ENCODE assay signal across 8 mouse cellular contexts in the genomic region with DNA sequence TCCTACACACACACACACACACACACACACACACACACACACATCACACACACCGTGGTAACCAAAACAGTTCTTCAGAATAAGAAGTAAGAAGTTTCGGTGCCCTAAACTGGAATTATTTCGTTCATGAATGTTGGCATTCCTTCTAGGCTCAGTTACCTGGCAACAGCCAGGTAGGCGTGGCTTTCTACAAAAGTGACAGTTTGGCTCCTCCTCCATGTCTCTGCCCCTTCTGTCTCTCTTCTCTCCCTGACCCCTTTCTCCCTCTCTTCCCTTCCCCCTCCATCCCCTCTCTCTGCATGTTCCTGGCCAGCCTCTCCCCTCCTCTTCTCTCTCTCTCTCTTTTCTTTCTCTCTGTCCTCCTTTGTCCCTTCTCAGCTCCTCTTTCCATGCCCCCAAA. TPM values are rescaled to one million over a fixed set of nuclear protein-coding genes. Genes with fewer than 3 reads are reported as not detected.
DNase-seq lines count a peak whose midpoint lies in the region; ATAC-seq and TF ChIP-seq lines count a peak whose summit lies in the region.

No protein-coding gene starts in this region.

- peak; percentile 19 for DNase-seq in forebrain, embryonic 10.5 days (ENCODE audit: extremely low spot score, low spot score)
- peak; percentile 46 for DNase-seq in brain, embryonic 14.5 days (ENCODE audit: low read depth)
- DNase-seq in kidney, adult 18-20 months = peak; percentile 43
- DNase-seq in lung, postnatal 36 days = peak; percentile 48
- DNase-seq in urinary bladder, postnatal 36 days (ENCODE audit: low spot score in 2 of 2) = no peak
- DNase-seq in left cerebral cortex, adult 18-20 months (ENCODE audit: low spot score in 2 of 2) = no peak

- H3K4me2 ChIP-seq in forebrain, embryonic 16.5 days (ENCODE audit: low read length) = no peak overlapping the region; the same call in 1 of the 2 replicates

- H3K4me1 ChIP-seq in forebrain, embryonic 10.5 days = peaks cover 53% of the 10 kb centered on the region
- H3K4me1 ChIP-seq in forebrain, embryonic 16.5 days (replicated peaks; ENCODE audit: control insufficient read depth, insufficient read depth, low read length) = peaks cover 29% of the 10 kb centered on the region

- peak overlapping the region; percentile 96 for H3K27ac ChIP-seq in forebrain, embryonic 10.5 days
- H3K27ac ChIP-seq in forebrain, embryonic 16.5 days (ENCODE audit: low read length) = no peak overlapping the region

- no peak overlapping the region for H3K9ac ChIP-seq in forebrain, embryonic 16.5 days (replicated peaks; ENCODE audit: low read depth, low read length)

- H3K4me3 ChIP-seq in forebrain, embryonic 10.5 days = peak overlapping the region; percentile 63
- H3K4me3 ChIP-seq in forebrain, embryonic 16.5 days (replicated peaks; ENCODE audit: low read length) = no peak overlapping the region

- peaks cover 14% of the 10 kb centered on the region for H3K27me3 ChIP-seq in forebrain, embryonic 10.5 days (ENCODE audit: poor library complexity, severe bottlenecking)
- peaks cover under 1% of the 10 kb centered on the region; the same call in 1 of the 2 replicates for H3K27me3 ChIP-seq in forebrain, embryonic 16.5 days (replicated peaks; ENCODE audit: control insufficient read depth, insufficient read depth, low read length)

- no peak for TF ChIP-seq POLR2A in brain, embryonic 14.5 days (IDR thresholded peaks at IDR 0.05; ENCODE audit: borderline replicate concordance, extremely low read depth, insufficient read depth, insufficient read length, poor library complexity, severe bottlenecking)

- TF ChIP-seq CTCF in brain, embryonic 14.5 days (IDR thresholded peaks at IDR 0.05; ENCODE audit: borderline replicate concordance, extremely low read depth, insufficient read depth, insufficient read length) = no peak

- 45% methylated on average over 4 of the region's 4 CpGs for WGBS in forebrain, embryonic 10.5 days
- 12% methylated on average over 4 of the region's 4 CpGs for WGBS in forebrain, embryonic 16.5 days

- no peaks in the 10 kb centered on the region for H3K9me3 ChIP-seq in forebrain, embryonic 10.5 days
- H3K9me3 ChIP-seq in forebrain, embryonic 16.5 days (ENCODE audit: control insufficient read depth, low read length) = no peaks in the 10 kb centered on the region

- no peaks in the 10 kb centered on the region for H3K36me3 ChIP-seq in forebrain, embryonic 10.5 days (replicated peaks)
- H3K36me3 ChIP-seq in forebrain, embryonic 16.5 days (ENCODE audit: control insufficient read depth, insufficient read depth) = no peaks in the 10 kb centered on the region

- ATAC-seq in forebrain, embryonic 16.5 days = no peak
- no peak for ATAC-seq in erythroid progenitor cell, adult 5-6 weeks (replicated peaks; ENCODE audit: low FRiP score, poor library complexity, severe bottlenecking)

RNA-seq across cellular contexts. Expression of gene Tpt1, which starts 11.9 kb away (rescaled TPM):
- 885 and 915 TPM in 2 replicates for polyA plus RNA-seq in forebrain, embryonic 10.5 days (2016; fragmentation: Nextera tagmentation; extraction: Ambion mirVana)
- 740 and 764 TPM in 2 replicates for polyA plus RNA-seq in forebrain, embryonic 16.5 days (2015; fragmentation: Nextera tagmentation; extraction: Ambion mirVana)
- 1,780 and 1,905 TPM in 2 replicates for polyA plus RNA-seq in brain, embryonic 14.5 days (2012; rRNA removed)
- total RNA-seq in erythroid progenitor cell, adult 5-6 weeks (2015; ENCODE audit: low replicate concordance) = 3,144 and 3,174 TPM in 2 replicates
- 507 and 1,044 TPM in 2 replicates for total RNA-seq in erythroid progenitor cell, adult 5-6 weeks (2017; ENCODE audit: low replicate concordance)
- total RNA-seq in left cerebral cortex, adult 18-20 months (2021) = 1,000 to 10,000 TPM in 1 of 2 experiments, 100 to 1,000 TPM in 1; 988 to 1,071 TPM

RNA-seq across cellular contexts. Expression of gene Slc25a30, which starts 46.1 kb away (rescaled TPM):
- polyA plus RNA-seq in forebrain, embryonic 10.5 days (2016; fragmentation: Nextera tagmentation; extraction: Ambion mirVana) = 6.9 and 7.9 TPM in 2 replicates
- 9.3 and 10.0 TPM in 2 replicates for polyA plus RNA-seq in forebrain, embryonic 16.5 days (2015; fragmentation: Nextera tagmentation; extraction: Ambion mirVana)
- 15.1 and 18.3 TPM in 2 replicates for polyA plus RNA-seq in brain, embryonic 14.5 days (2012; rRNA removed)
- total RNA-seq in erythroid progenitor cell, adult 5-6 weeks (2015; ENCODE audit: low replicate concordance) = 15.1 and 18.0 TPM in 2 replicates
- 6.3 and 15.4 TPM in 2 replicates for total RNA-seq in erythroid progenitor cell, adult 5-6 weeks (2017; ENCODE audit: low replicate concordance)
- 10 to 100 TPM; 13.4 to 14.9 TPM for total RNA-seq in left cerebral cortex, adult 18-20 months (2021)

Comparison
In these comparisons a context has a peak if more than half of its experiments do, and no peak if none do; other contexts are left out.
1. DNase-seq: peak in forebrain, embryonic 10.5 days (single experiment), brain, embryonic 14.5 days (single experiment), kidney, adult 18-20 months (single experiment) and lung, postnatal 36 days (single experiment); none in urinary bladder, postnatal 36 days (0 of 2) and left cerebral cortex, adult 18-20 months (0 of 2).